Mouse (Mus musculus) brain, embryonic 14.5 days (tissue): ENCODE data around the gene Nosip. TPM values are rescaled to one million over a fixed set of nuclear protein-coding genes. Genes with fewer than 3 reads are reported as not detected.

ENCODE experiments used
- DNase-seq: peaks from one replicate; pipeline ENCODE4 v3.0.0-alpha.2; 2011; ENCODE audit warnings: low read depth
- CTCF ChIP-seq: fragments of 200-500 bp; IDR thresholded peaks from 2 replicates; pipeline ENCODE4 v1.5.1; 2012; ENCODE audit warnings: inconsistent platforms, mild to moderate bottlenecking, moderate library complexity, borderline replicate concordance; ENCODE audit not compliant: insufficient read depth, insufficient read length; ENCODE audit errors: extremely low read depth
- POLR2A ChIP-seq: fragments of 200-500 bp; IDR thresholded peaks from 2 replicates; pipeline ENCODE4 v1.6.1; 2012; ENCODE audit warnings: mild to moderate bottlenecking, inconsistent platforms, borderline replicate concordance; ENCODE audit not compliant: poor library complexity, insufficient read depth, insufficient read length, severe bottlenecking; ENCODE audit errors: extremely low read depth
- polyA plus RNA-seq: library from polyadenylated mRNA; depleted of rRNA; stranded (reverse); fragments of >200 nt; gene quantifications from 2 replicates; pipeline ENCODE4 v1.2.3, GENCODE M21; 2012

Nosip gene
- polyA plus RNA-seq, 1 experiment = 81.9 TPM

- peak; percentile 37 for DNase-seq
- TF ChIP-seq POLR2A (no peak), CTCF (peak; percentile 40; the same call in 1 of the 2 replicates)
These were observed 10.0 kb downstream of the Nosip start for GRCm38 (mm10) chr7:45072230-45072629.

- TF ChIP-seq POLR2A = no peak
- no peak for TF ChIP-seq CTCF
- DNase-seq = no peak
These were observed 11.0 kb downstream of the Nosip start for GRCm38 (mm10) chr7:45073171-45073707.

GRCm38 (mm10) chr7:45073949-45074348 lies 11.7 kb downstream of the Nosip start:
- no peak for DNase-seq
- no peak for TF ChIP-seq CTCF
- no peak for TF ChIP-seq POLR2A

- no peak for DNase-seq
- TF ChIP-seq POLR2A (no peak), CTCF (no peak)
These were observed 13.2 kb downstream of the Nosip start for GRCm38 (mm10) chr7:45075405-45075804.

GRCm38 (mm10) chr7:45076501-45076900 lies 14.3 kb downstream of the Nosip start:
- DNase-seq = no peak
- TF ChIP-seq POLR2A (no peak), CTCF (no peak)

- TF ChIP-seq POLR2A = no peak
- no peak for TF ChIP-seq CTCF
These were observed 15.1 kb downstream of the Nosip start for GRCm38 (mm10) chr7:45077322-45077721.

GRCm38 (mm10) chr7:45077829-45078228 lies 15.6 kb downstream of the Nosip start:
- TF ChIP-seq CTCF (no peak), POLR2A (no peak)
- no peak for DNase-seq

More at GRCm38 (mm10) chr7:45077322-45077721, 15.1 kb downstream of the Nosip start:
- no peak for DNase-seq

- TF ChIP-seq CTCF (peak; percentile 90), POLR2A (no peak)
- DNase-seq = peak; percentile 80
These were observed 16.3 kb downstream of the Nosip start for GRCm38 (mm10) chr7:45078513-45078912.

- peak; percentile 95 for DNase-seq
- TF ChIP-seq CTCF (peak; percentile 97), POLR2A (no peak)
These were observed 17.6 kb downstream of the Nosip start for GRCm38 (mm10) chr7:45079856-45080255.

- no peak for TF ChIP-seq CTCF
- DNase-seq = peak; percentile 17
These were observed 18.8 kb downstream of the Nosip start for GRCm38 (mm10) chr7:45081016-45081415.

GRCm38 (mm10) chr7:45082401-45083299 lies 20.4 kb downstream of the Nosip start:
- TF ChIP-seq POLR2A (no peak), CTCF (no peak)
- peak; percentile 45 for DNase-seq

- no peak for DNase-seq
- TF ChIP-seq POLR2A (no peak), CTCF (no peak)
These were observed 21.2 kb downstream of the Nosip start for GRCm38 (mm10) chr7:45083300-45083890.

GRCm38 (mm10) chr7:45086084-45086483 lies 23.9 kb downstream of the Nosip start:
- TF ChIP-seq POLR2A = no peak
- TF ChIP-seq CTCF = no peak
- DNase-seq = no peak
